ENCODE assay signal across 10 mouse cellular contexts in the genomic region with DNA sequence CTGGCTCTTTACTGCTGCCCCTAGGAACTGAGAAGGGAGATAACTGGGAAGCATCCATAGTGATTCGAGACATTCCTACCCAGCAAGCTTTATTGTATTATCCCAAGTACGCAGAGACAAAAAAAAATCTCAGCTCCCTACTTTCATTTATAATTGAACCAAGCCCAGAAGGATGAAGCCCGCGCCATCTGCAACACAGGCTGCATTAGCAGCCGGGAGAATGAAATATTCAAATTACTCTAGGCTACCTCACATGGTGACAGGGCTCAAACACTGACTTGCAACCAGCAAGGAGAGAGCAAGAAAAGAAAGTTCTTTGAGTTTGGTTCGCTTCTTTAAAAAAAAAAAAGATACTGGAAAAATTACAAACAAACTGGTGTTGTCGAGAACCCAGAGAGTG.
A peak's percentile ranks its signal among the peaks of the same experiment; 100 is the strongest.
DNase-seq lines count a peak whose midpoint lies in the region; ATAC-seq lines count a peak whose summit lies in the region.
"Had no signal": no experiment of that assay in that cellular context is flagged by ENCODE, and none has a peak within 500 bp of the region (broad histone marks: within the 10 kb centered on the region; RNA-seq: fewer than 3 reads in every experiment).

No protein-coding gene starts in this region.

- peak overlapping the region; percentile 61 for H3K27ac ChIP-seq in heart, embryonic 13.5 days (replicated peaks)
- H3K27ac ChIP-seq in forebrain, embryonic 12.5 days, result peak overlapping the region; percentile 74

- peak overlapping the region; percentile 47 for H3K4me2 ChIP-seq in heart, embryonic 13.5 days
- H3K4me2 ChIP-seq in forebrain, embryonic 12.5 days, result peak overlapping the region; percentile 30

- no peak for DNase-seq in heart, adult 8-10 months (ENCODE audit: low spot score)
- DNase-seq in brain, adult 2 months (ENCODE audit: low read depth, low spot score), result peak; percentile 67
- peak; percentile 72 to 74 for DNase-seq in layer of hippocampus, adult 8-10 months (ENCODE audit: low spot score in 2 of 2)
- DNase-seq in adrenal gland, adult 8-10 months, result no peak
- no peak for DNase-seq in thymus, postnatal 36 days
- DNase-seq in thymus, postnatal 4 days, result no peak
- DNase-seq: gastrocnemius, postnatal 14 days had no signal

- WGBS in heart, embryonic 13.5 days, result 62% methylated on average over 7 of the region's 7 CpGs
- 19% methylated on average over 7 of the region's 7 CpGs for WGBS in forebrain, embryonic 12.5 days

- peaks cover 89% of the 10 kb centered on the region for H3K4me1 ChIP-seq in heart, embryonic 13.5 days
- peaks cover 66% of the 10 kb centered on the region for H3K4me1 ChIP-seq in forebrain, embryonic 12.5 days

- no peaks in the 10 kb centered on the region for H3K27me3 ChIP-seq in heart, embryonic 13.5 days (replicated peaks)
- no peaks in the 10 kb centered on the region for H3K27me3 ChIP-seq in forebrain, embryonic 12.5 days
- H3K27me3 ChIP-seq: megakaryocyte, embryonic 14.5 days had no signal

- no peak overlapping the region for H3K4me3 ChIP-seq in heart, embryonic 13.5 days
- no peak overlapping the region for H3K4me3 ChIP-seq in forebrain, embryonic 12.5 days (replicated peaks)
- H3K4me3 ChIP-seq: megakaryocyte, embryonic 14.5 days had no signal

- H3K9ac ChIP-seq in heart, embryonic 13.5 days, result peak overlapping the region; percentile 55
- H3K9ac ChIP-seq in forebrain, embryonic 12.5 days, result no peak overlapping the region

- no peaks in the 10 kb centered on the region for H3K36me3 ChIP-seq in heart, embryonic 13.5 days
- H3K36me3 ChIP-seq in forebrain, embryonic 12.5 days (replicated peaks), result no peaks in the 10 kb centered on the region; the same call in 1 of the 2 replicates

- no peak for ATAC-seq in heart, embryonic 13.5 days (ENCODE audit: extremely low read depth, insufficient number of reproducible peaks, low FRiP score, low TSS enrichment)
- ATAC-seq in forebrain, embryonic 12.5 days (ENCODE audit: low FRiP score), result peak; percentile 21; the same call in 1 of the 2 replicates

- no peaks in the 10 kb centered on the region for H3K9me3 ChIP-seq in heart, embryonic 13.5 days
- no peaks in the 10 kb centered on the region for H3K9me3 ChIP-seq in forebrain, embryonic 12.5 days
- H3K9me3 ChIP-seq: megakaryocyte, embryonic 14.5 days had no signal

Comparison
In these comparisons a context has a peak if more than half of its experiments do, and no peak if none do; other contexts are left out.
1. DNase-seq: peak in brain, adult 2 months (single experiment) and layer of hippocampus, adult 8-10 months (2 of 2); none in heart, adult 8-10 months (single experiment), adrenal gland, adult 8-10 months (single experiment), thymus, postnatal 36 days (0 of 2) and thymus, postnatal 4 days (single experiment).